Mouse (Mus musculus) kidney, adult 10 weeks (tissue): ENCODE results near the gene H60b. TPM values are rescaled to one million over a fixed set of nuclear protein-coding genes. Genes with fewer than 3 reads are reported as not detected.

Experiments used
- polyA plus RNA-seq: library from polyadenylated mRNA; stranded (reverse); fragments of 350-450 nt; fragmentation: Illumina TruSeq; extraction: RNeasy Lipid Tissue Mini Kit (QIAGEN cat#74804); gene quantifications from one replicate; pipeline ENCODE4 v1.2.3, GENCODE M21; 2014; ENCODE audit warnings: low read depth, low replicate concordance

The H60b gene
- polyA plus RNA-seq, result 1.1 TPM

GRCm38 (mm10) chr10:22158310-22158999, at the start of gene H60b, which contains the start of gene Raet1e:
Gene H60b, plus strand, starts transcription at chr10:22158586.
Gene Raet1e, plus strand, starts transcription at chr10:22158569.

GRCm38 (mm10) chr10:22149073-22149690, 9.2 kb upstream of the H60b start, which contains the start of gene E030030I06Rik:
Gene E030030I06Rik, minus strand, starts transcription at chr10:22149270.

Other genes starting within 250 kb of the H60b start
- gene 4930444G20Rik, start 90.5 kb upstream of the H60b start, polyA plus RNA-seq, result not detected
- 1.1 TPM for gene E030030I06Rik, start 9.3 kb upstream of the H60b start, polyA plus RNA-seq
- gene Raet1e, start within 50 bp of the H60b start, polyA plus RNA-seq, result not detected
- gene Raet1d, start 202.0 kb downstream of the H60b start, polyA plus RNA-seq, result not detected